Mouse (Mus musculus) adrenal gland, adult 10 weeks (tissue): ENCODE data around the gene Olfr70. TPM values are rescaled to one million over a fixed set of nuclear protein-coding genes. Genes with fewer than 3 reads are reported as not detected.

Source experiments
- polyA plus RNA-seq: library from polyadenylated mRNA; stranded (reverse); fragments of 350-450 nt; fragmentation: Illumina TruSeq; extraction: RNeasy Lipid Tissue Mini Kit (QIAGEN cat#74804); gene quantifications from one replicate; pipeline ENCODE4 v1.2.3, GENCODE M21; 2014; ENCODE audit warnings: low read depth, low replicate concordance

Olfr70 gene
- not detected for polyA plus RNA-seq

DNA sequence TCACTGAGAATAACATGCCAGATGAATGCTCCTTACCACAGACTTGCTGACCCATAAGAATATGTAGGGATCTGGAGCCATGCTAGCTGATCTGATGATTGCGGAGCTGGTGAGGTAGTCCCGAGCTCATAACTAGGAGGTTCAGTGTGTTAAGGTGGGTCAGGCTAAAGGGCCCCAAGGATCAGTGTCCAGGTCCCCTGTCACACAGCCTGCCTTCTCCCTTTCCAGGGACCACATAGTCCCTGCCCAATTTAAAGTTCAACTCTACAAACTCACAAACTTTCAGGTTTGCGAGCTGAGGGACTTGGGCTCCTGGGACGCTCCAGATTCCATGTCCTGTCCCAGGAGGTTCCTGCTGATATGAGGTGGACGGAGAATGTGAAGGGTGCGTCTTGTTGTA is at the start of gene Olfr70:
Gene Olfr70 (minus strand): TSS at position 101 of the 400 bp plus-strand sequence.

DNA sequence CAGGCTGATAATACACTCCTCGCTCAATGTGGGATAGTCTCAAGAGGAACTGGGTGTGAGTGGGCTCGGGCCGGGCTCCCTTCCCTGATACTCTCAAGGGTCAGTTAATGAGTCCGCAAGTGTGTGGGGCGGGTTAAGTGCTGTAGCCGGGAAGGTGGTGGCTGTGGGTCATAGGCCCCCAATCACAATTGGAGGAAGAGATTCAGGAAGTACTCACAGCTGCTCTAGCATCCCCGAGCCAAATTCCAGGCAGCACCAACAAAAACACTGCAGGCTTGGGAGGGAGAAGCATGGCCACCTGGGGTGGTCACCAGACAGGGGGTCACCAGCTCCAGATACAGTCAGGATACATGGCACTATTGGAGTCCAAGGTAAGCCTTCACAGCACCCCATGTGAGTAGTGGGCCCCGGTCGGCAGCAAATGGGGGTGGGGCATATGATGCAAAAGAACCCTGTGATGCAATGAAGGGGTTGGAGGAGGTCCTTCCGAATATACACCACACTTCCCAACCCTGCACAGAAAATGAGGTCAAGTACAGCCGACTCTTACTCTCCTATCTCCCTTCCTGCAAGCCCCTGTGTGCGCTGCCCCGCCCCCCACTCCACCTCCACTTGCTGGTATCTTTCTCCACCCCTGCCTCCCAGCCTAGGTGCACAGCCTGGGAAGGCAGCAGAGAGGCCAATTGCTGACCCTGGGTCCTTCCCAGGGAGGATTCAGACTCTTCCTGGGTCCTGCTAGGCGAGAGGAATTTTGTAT is 29.4 kb upstream of the Olfr70 start, which contains the start of gene Spaar:
Gene Spaar (plus strand): TSS at position 241 of the 757 bp plus-strand sequence.

DNA sequence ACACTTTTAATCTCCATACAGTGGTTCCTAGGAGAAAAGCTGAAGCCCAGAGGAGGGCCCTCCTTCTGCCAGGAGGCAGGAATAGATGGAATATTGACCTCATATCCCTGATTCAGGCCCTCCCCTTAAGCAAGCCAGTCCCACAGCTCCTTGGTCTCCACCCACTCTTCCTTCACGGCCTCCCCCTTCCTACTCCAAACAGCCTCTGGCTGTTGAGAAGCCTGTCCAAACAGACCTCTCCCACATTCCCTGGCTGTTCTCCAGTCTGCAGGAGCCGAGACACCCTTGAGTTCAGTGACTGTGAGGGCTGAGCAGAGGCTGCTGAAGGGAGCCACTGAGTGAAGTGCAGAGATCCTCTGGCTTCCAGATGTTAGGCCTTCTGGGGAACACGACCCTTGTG is 26.4 kb upstream of the Olfr70 start, which contains the start of gene Hrct1:
Gene Hrct1 (plus strand): TSS at position 194 of the 400 bp plus-strand sequence.

DNA sequence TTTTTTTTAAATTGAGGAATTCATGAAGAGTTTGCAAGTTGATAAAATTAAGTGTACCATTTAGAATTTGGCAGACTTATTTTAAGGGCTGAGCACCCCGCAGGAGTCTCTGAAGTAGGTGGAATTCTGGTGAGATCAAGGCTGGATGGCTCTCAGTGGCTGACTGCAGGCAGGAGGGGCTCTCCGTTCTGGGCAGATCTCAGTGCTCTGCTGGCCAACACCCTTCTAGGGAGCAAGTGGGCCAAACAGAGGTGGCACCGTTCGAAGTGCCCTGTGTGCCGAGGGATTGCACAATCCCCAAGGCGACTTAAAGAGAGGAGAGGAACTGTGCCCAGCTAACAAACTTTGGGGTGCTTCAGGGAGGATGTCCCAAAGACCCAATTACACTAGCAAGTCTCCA is 9.3 kb upstream of the Olfr70 start, which contains the start of gene Olfr71:
Gene Olfr71 (minus strand): TSS at position 387 of the 400 bp plus-strand sequence.

DNA sequence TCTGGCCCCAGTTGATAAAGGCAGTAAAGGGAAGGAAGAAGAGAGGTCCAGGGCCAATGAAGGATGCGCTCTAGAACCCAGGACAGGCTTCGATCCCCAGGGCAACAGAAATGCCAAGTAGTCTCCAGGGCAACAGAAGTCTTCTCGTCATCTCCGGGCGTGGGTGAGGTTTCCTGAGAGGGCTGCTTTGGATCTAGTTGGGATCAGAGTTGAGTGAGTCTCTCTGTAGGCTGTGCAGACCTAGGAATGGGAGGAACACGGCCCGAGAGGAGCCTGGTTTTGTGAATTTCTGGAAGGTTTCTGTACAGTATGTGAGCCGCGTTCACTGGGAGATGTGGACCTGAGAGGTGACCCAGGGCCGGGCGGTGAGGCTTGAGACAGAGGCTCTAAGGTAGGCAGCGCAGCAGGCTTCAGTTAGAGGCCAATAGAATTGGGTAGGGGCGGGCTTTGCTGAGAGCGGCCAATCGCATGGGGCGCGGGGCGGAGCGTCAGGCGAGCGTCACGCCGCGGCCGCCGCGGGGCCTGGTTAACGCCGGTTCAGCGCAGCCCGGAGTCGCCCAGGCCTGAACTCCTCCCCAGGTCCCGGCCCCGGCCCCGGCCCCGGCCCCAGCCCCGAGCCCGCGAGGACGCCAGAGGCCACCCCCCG is 31.7 kb downstream of the Olfr70 start, which contains the start of the genes Tmem8b and Fam221b:
Gene Tmem8b (plus strand): TSS at position 190 of the 646 bp plus-strand sequence.
Gene Fam221b (minus strand): TSS at position 364 of the 646 bp plus-strand sequence.

DNA sequence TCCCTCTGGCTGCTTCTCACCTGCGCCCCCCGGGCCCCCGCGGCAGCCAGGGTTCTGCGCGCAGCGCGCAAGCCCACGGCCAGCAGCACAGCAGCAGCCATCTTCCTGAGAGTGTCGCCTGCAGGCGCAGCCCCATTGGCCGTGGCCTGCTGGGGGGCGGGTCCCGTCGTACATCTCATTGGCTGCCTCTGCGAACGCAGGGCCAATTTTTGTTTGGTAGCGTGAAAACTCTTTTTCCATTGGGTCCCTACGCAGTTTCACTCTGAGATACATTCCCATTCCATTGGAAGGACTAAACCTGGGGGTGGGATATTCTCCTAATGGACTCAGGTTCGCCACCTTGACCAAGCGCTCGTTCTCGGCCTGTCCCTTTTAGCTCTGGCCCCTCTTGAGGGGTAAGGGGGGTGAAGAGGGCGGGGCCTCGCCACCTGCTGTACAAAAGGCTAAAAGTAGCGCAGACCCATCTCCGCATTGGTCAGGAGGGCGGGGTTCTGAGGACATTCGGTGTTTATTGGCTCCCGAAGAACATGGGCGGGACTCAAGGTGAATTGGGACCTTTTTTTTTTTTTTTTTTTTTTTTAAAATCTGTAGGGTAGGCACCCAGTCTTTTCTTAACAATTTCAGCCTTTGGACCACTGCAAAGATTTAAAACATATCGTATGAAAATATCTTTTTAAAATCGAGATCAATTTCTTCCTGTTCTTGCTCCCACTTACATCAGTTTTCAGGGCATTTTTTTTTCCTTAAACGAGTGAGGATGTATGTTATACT is 44.1 kb downstream of the Olfr70 start, which contains the start of gene Hint2:
Gene Hint2 (minus strand): TSS at position 128 of the 771 bp plus-strand sequence.

DNA sequence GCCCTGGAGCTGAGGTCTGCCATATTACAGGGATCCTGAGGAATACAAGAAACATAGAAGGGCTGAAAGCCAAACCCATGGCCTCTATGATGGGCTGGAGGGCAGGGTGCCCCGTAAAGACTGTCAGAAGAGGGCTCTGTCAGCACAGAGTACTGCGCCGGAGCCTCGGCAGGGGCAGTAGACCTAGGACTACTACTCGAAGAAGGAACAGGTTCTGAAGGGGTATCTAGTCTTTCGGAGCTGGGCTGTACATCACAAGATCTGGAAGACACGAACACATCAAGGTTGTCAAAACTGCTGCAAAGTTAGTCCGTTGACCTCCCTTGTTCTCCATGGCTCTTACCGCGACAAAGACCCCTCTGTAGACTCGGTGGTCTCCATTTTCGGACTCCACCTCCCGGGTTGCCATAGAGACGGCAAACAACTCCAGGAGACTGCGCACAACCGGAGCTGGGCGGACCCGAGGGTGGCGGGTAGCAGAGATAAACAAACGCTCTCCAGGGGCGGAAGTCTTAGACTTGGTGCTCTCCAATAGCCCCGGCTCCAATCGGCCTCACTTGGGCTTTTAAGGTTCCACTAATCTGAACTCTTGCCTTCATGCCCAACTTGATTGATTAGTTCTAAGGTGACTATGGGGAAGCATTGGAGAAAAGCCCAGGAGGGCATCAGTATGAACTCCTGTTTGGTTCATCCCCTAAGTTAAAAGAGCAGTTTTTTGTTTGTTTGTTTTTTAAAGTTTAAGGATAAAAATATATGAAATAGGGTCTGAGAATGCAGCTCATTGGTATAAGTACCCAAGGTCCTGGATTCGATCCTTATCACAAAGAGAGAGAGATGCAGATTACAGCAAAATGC is 47.2 kb downstream of the Olfr70 start, which contains the start of gene Spag8:
Gene Spag8 (minus strand): TSS at position 434 of the 855 bp plus-strand sequence.

Other genes starting within 250 kb of the Olfr70 start
- 1.6 TPM for gene Cd72, start 246.2 kb downstream of the Olfr70 start, polyA plus RNA-seq
- gene Sit1, start 217.1 kb downstream of the Olfr70 start, polyA plus RNA-seq = not detected
- 10.8 TPM for gene Ccdc107, start 207.9 kb downstream of the Olfr70 start, polyA plus RNA-seq
- gene Arhgef39, start 201.1 kb downstream of the Olfr70 start, polyA plus RNA-seq = 1.4 TPM
- gene Car9, start 193.8 kb downstream of the Olfr70 start, polyA plus RNA-seq = not detected
- 13.8 TPM for gene Tpm2, start 177.0 kb downstream of the Olfr70 start, polyA plus RNA-seq
- 30.6 TPM for gene Creb3, start 138.5 kb downstream of the Olfr70 start, polyA plus RNA-seq
- gene Tln1, start 138.1 kb downstream of the Olfr70 start, polyA plus RNA-seq = 297 TPM
- gene Rgp1, start 122.1 kb downstream of the Olfr70 start, polyA plus RNA-seq = 3.9 TPM
- gene Gba2, start 121.9 kb downstream of the Olfr70 start, polyA plus RNA-seq = 2.4 TPM
- gene Msmp, start 116.3 kb downstream of the Olfr70 start, polyA plus RNA-seq = not detected
- 9.6 TPM for gene Npr2, start 68.9 kb downstream of the Olfr70 start, polyA plus RNA-seq
- not detected for gene Spag8, start 47.2 kb downstream of the Olfr70 start, polyA plus RNA-seq
- 3.3 TPM for gene Hint2, start 44.3 kb downstream of the Olfr70 start, polyA plus RNA-seq
- 2.6 TPM for gene Tmem8b, start 31.8 kb downstream of the Olfr70 start, polyA plus RNA-seq
- 0.17 TPM for gene Fam221b, start 31.7 kb downstream of the Olfr70 start, polyA plus RNA-seq
- gene Olfr71, start 9.4 kb upstream of the Olfr70 start, polyA plus RNA-seq = not detected
- gene Hrct1, start 26.4 kb upstream of the Olfr70 start, polyA plus RNA-seq = not detected
- gene Spaar, start 29.2 kb upstream of the Olfr70 start, polyA plus RNA-seq = 0.87 TPM
- not detected for gene Olfr159, start 70.2 kb upstream of the Olfr70 start, polyA plus RNA-seq
- not detected for gene Olfr156, start 123.1 kb upstream of the Olfr70 start, polyA plus RNA-seq
- gene Olfr157, start 139.4 kb upstream of the Olfr70 start, polyA plus RNA-seq = not detected
- not detected for gene Olfr155, start 150.8 kb upstream of the Olfr70 start, polyA plus RNA-seq
- gene Reck, start 174.7 kb upstream of the Olfr70 start, polyA plus RNA-seq = 22.4 TPM